Mouse (Mus musculus) erythroblast, adult 5-6 weeks (primary cell): Measurements from ENCODE around the gene Sipa1l1. TPM values are rescaled to one million over a fixed set of nuclear protein-coding genes. Genes with fewer than 3 reads are reported as not detected.

Experiments
- ATAC-seq: replicated peaks from 2 replicates; pipeline ENCODE4 v1.8.0; 2016; ENCODE audit warnings: moderate number of reproducible peaks, mild to moderate bottlenecking, moderate TSS enrichment, inconsistent platforms; ENCODE audit not compliant: poor library complexity, low FRiP score, severe bottlenecking
- total RNA-seq, 2 experiments: library from RNA; stranded (forward) in 1 of 2; stranded (reverse) in 1 of 2; fragments of 150-400 nt in 1 of 2; fragments of 200-764, 138-1000 nt in 1 of 2; gene quantifications; 2 replicates each; pipeline versions ENCODE4 v1.2.3 to v1.2.4; 2015 to 2017; ENCODE audit warnings: low replicate concordance in 2 of 2

The Sipa1l1 gene
- total RNA-seq (2015; ENCODE audit: low replicate concordance) (5.2 and 5.4 TPM in 2 replicates), total RNA-seq (2017; ENCODE audit: low replicate concordance) (4.3 and 6.5 TPM in 2 replicates)

- peak; percentile 85 for ATAC-seq
These were observed at the start of gene Sipa1l1 for GRCm38 (mm10) chr12:82168820-82169533. TSS of gene Sipa1l1 (plus strand) at chr12:82169320.

- no peak for ATAC-seq
These were observed 47.2 kb upstream of the Sipa1l1 start for GRCm38 (mm10) chr12:82121947-82122346.

- no peak for ATAC-seq
These were observed 46.5 kb upstream of the Sipa1l1 start for GRCm38 (mm10) chr12:82122450-82123249.

GRCm38 (mm10) chr12:82126796-82127195 is 42.3 kb upstream of the Sipa1l1 start:
- no peak for ATAC-seq

GRCm38 (mm10) chr12:82139234-82140166 is 29.6 kb upstream of the Sipa1l1 start:
- ATAC-seq: no peak

- ATAC-seq: no peak
These were observed 25.7 kb upstream of the Sipa1l1 start for GRCm38 (mm10) chr12:82143371-82143770.

GRCm38 (mm10) chr12:82145173-82145572 is 23.9 kb upstream of the Sipa1l1 start:
- no peak for ATAC-seq

GRCm38 (mm10) chr12:82147021-82147693 is 22.0 kb upstream of the Sipa1l1 start:
- ATAC-seq: no peak

- no peak for ATAC-seq
These were observed 20.7 kb upstream of the Sipa1l1 start for GRCm38 (mm10) chr12:82148328-82148930.

GRCm38 (mm10) chr12:82151019-82151418 is 18.1 kb upstream of the Sipa1l1 start:
- no peak for ATAC-seq

- no peak for ATAC-seq
These were observed 14.6 kb upstream of the Sipa1l1 start for GRCm38 (mm10) chr12:82154527-82154926.

- ATAC-seq: no peak
These were observed 10.6 kb upstream of the Sipa1l1 start for GRCm38 (mm10) chr12:82158516-82158915.

GRCm38 (mm10) chr12:82159372-82159771 is 9.7 kb upstream of the Sipa1l1 start:
- ATAC-seq: no peak

GRCm38 (mm10) chr12:82165651-82166050 is 3.5 kb upstream of the Sipa1l1 start:
- ATAC-seq: no peak

- no peak for ATAC-seq
These were observed 3.0 kb upstream of the Sipa1l1 start for GRCm38 (mm10) chr12:82166101-82166571.

GRCm38 (mm10) chr12:82169571-82170431 is 681 bp downstream of the Sipa1l1 start:
- ATAC-seq: no peak

- ATAC-seq: no peak
These were observed 1.6 kb downstream of the Sipa1l1 start for GRCm38 (mm10) chr12:82170461-82171279.
